Mouse (Mus musculus): ENCODE measurements around the gene Bmp5. TPM values are rescaled to one million over a fixed set of nuclear protein-coding genes. Genes with fewer than 3 reads are reported as not detected.

Bmp5 gene
- polyA plus RNA-seq, 1 experiment from 2014 or later = 8.4 TPM

DNA sequence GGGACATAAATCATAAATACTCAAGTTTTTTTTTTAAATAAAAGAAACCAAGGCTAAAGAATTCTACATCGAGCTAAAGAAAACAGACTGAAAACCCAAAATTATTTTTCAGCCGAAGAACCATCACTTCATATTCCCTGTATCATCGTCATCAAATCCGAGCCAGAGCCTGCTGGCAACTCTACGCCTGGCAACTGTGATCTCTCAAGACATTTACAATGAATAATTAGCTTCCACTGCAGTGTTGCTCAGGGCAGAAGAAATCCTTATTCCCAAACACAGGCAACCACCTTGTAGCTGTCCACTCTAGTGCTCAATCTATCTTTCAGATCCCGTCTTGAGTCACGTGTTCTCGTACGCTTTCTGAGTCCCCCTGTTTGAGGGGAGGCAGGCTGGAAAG lies 126.1 kb downstream of the Bmp5 start:
- no peak for ATAC-seq (ENCODE audit: insufficient number of reproducible peaks, insufficient read depth, low FRiP score, low TSS enrichment, low read depth)
- Histone ChIP-seq H3K36me3 (no peaks in the 10 kb centered on the region), H3K27me3 (no peaks in the 10 kb centered on the region), H3K4me3 (replicated peaks) (no peak overlapping the region), H3K4me1 (replicated peaks) (peaks cover 4% of the 10 kb centered on the region), H3K9me3 (no peaks in the 10 kb centered on the region), H3K27ac (no peak overlapping the region), H3K9ac (replicated peaks) (no peak overlapping the region), H3K4me2 (no peak overlapping the region)
- 55% methylated on average over 9 of the region's 9 CpGs for WGBS

DNA sequence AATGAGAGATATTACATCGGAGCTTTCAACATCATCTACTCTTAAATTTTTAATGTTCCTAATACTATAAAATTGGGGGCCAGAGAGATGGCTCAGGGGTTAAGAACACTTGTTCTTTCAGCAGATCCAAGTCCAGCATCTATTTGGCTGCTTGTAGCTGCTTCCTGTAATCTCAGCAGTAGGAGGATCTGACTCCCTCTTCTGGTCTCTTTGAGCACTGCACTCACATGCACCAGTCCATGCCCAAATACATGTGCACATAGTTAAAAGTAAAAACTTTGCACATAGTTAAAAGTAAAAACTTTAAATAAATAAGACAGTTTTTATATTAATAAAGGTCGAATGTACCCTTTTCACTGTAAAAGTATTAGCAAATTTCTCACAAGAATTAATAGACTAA lies 130.3 kb downstream of the Bmp5 start:
- no peak for ATAC-seq (ENCODE audit: insufficient number of reproducible peaks, insufficient read depth, low FRiP score, low TSS enrichment, low read depth)
- no peaks in the 10 kb centered on the region for H3K9me3 ChIP-seq
- H3K4me1 ChIP-seq (replicated peaks) = peaks cover 6% of the 10 kb centered on the region; the same call in 1 of the 2 replicates
- H3K4me2 ChIP-seq = no peak overlapping the region
- H3K4me3 ChIP-seq (replicated peaks) = no peak overlapping the region
- H3K36me3 ChIP-seq = no peaks in the 10 kb centered on the region
- H3K9ac ChIP-seq (replicated peaks) = no peak overlapping the region
- H3K27ac ChIP-seq = no peak overlapping the region
- H3K27me3 ChIP-seq = no peaks in the 10 kb centered on the region
- whole genome bisulfite sequencing = 43% methylated on average over 2 of the region's 2 CpGs

DNA sequence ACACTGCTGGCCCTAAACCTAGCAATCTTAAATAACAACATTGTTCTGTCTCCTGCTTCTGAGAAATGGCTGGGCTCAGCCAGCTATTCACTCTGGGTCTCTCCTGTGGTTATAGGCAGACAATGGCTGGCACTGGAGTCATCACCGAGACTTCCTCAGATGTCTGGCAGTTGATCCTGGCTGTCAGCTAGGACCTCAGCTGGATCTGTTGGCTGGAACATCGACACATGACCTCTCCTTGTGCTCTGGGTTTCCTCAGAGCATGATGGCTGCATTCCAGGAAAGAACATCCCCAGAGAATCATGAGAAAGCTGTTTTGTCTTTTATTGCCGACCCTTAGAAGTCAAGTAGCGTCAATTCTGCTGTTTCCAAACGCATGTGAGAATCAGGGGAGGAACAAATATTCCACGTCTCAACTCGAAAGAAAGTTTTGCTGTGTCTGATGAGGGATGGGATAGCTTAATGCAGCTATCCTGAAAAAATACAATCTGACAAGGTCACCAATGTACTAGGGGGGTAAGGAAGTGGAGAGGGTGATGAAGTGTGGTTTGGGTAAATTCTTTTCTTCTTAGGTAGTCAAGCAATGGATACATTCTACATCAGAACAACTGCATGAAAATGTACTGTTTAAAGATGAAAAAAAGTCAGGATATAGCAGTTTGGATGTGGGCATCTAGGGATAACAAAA lies 135.1 kb downstream of the Bmp5 start:
- Histone ChIP-seq H3K27ac (no peak overlapping the region), H3K9me3 (no peaks in the 10 kb centered on the region), H3K9ac (replicated peaks) (no peak overlapping the region), H3K4me2 (no peak overlapping the region), H3K4me1 (replicated peaks) (peaks cover 15% of the 10 kb centered on the region), H3K36me3 (no peaks in the 10 kb centered on the region), H3K4me3 (replicated peaks) (no peak overlapping the region), H3K27me3 (no peaks in the 10 kb centered on the region)
- 34% methylated on average over 7 of the region's 7 CpGs for WGBS
- ATAC-seq (ENCODE audit: insufficient number of reproducible peaks, insufficient read depth, low FRiP score, low TSS enrichment, low read depth) = no peak

DNA sequence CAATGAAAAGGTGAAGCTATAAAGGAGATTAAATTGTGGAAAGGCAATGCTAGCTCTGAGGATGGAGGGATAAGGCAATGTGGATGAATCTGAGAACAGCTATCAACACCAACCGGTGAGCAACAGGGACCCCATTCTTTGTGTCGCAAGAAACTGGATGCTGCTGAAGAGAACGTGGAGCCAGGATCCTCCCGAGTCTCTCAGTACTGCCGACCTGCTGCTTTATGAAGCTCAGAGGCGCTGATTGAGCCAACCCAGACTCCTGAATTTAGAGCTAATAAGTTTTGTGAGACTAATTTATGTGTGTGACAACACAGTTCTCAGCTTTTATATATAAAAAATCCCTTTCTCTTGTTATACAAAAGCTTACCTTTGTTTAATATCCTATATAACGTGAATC lies 136.4 kb downstream of the Bmp5 start:
- no peak for ATAC-seq (ENCODE audit: insufficient number of reproducible peaks, insufficient read depth, low FRiP score, low TSS enrichment, low read depth)
- WGBS = 35% methylated on average over 7 of the region's 7 CpGs
- no peak overlapping the region for H3K9ac ChIP-seq (replicated peaks)
- H3K4me3 ChIP-seq (replicated peaks) = no peak overlapping the region
- no peak overlapping the region for H3K27ac ChIP-seq
- no peak overlapping the region for H3K4me2 ChIP-seq
- H3K4me1 ChIP-seq (replicated peaks) = peaks cover 20% of the 10 kb centered on the region
- H3K36me3 ChIP-seq = no peaks in the 10 kb centered on the region
- no peaks in the 10 kb centered on the region for H3K27me3 ChIP-seq
- H3K9me3 ChIP-seq = no peaks in the 10 kb centered on the region

DNA sequence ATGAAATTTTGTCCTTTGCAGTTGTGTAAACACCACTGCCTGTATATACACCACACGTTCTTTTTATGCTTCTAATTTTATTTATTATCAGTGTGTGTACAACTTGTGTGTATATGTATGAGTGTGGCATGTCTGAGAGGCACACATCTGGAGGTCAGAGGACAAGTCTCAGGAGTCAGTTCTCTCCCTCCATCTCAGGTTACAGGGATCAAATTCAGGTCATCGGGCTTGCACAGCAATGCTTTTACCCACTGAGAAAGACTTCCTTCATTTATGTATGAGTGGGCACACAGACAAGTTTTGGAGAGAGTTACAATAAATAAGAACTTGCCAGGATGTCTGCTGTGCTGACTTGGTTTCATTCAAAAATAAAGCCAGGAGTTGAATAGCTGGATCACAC lies 140.9 kb downstream of the Bmp5 start:
- peaks cover 11% of the 10 kb centered on the region for H3K4me1 ChIP-seq (replicated peaks)
- H3K9ac ChIP-seq (replicated peaks) = no peak overlapping the region
- H3K4me3 ChIP-seq (replicated peaks) = no peak overlapping the region
- no peak for ATAC-seq (ENCODE audit: insufficient number of reproducible peaks, insufficient read depth, low FRiP score, low TSS enrichment, low read depth)
- H3K27me3 ChIP-seq = no peaks in the 10 kb centered on the region
- H3K36me3 ChIP-seq = no peaks in the 10 kb centered on the region
- no peak overlapping the region for H3K4me2 ChIP-seq
- no peaks in the 10 kb centered on the region for H3K9me3 ChIP-seq
- no peak overlapping the region for H3K27ac ChIP-seq
- 12% methylated on average over 2 of the region's 2 CpGs for WGBS

DNA sequence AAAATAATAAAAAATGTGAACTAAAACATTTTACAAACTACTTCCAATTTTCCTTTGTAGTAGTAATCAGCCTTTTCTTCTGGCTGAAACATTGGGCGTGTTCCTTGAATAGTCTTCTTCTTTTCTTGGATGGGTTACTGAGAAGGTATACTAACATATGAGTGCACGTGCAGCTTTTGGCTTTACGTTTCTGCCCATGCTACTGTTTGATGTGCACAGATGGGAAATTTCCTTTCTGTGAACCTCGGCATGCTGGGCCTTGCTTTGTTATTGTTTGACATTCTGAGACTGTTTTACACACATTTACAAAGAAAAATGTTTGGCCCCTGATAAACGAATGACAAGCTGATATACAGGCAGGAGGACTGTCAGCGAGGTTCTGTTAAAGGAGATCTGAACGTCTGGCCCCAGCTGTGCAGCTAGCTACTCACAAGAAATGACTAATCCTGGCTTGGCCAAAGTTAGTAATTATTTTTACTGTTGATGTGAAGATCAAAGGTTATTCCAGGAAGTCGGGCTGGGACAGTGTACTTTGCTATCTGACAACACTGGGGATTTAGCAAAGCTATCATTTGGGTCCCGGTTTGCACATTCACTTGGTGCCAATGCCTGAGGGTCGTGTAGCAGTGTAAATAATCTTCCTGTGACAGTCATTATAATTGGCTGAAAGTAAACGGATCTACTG lies 152.2 kb downstream of the Bmp5 start:
- no peaks in the 10 kb centered on the region for H3K36me3 ChIP-seq
- H3K9me3 ChIP-seq = no peaks in the 10 kb centered on the region
- no peaks in the 10 kb centered on the region for H3K27me3 ChIP-seq
- no peak overlapping the region for H3K27ac ChIP-seq
- H3K9ac ChIP-seq (replicated peaks) = no peak overlapping the region
- H3K4me3 ChIP-seq (replicated peaks) = no peak overlapping the region
- ATAC-seq (ENCODE audit: insufficient number of reproducible peaks, insufficient read depth, low FRiP score, low TSS enrichment, low read depth) = no peak
- H3K4me2 ChIP-seq = no peak overlapping the region
- 30% methylated on average over 11 of the region's 11 CpGs for WGBS
- H3K4me1 ChIP-seq (replicated peaks) = no peaks in the 10 kb centered on the region

DNA sequence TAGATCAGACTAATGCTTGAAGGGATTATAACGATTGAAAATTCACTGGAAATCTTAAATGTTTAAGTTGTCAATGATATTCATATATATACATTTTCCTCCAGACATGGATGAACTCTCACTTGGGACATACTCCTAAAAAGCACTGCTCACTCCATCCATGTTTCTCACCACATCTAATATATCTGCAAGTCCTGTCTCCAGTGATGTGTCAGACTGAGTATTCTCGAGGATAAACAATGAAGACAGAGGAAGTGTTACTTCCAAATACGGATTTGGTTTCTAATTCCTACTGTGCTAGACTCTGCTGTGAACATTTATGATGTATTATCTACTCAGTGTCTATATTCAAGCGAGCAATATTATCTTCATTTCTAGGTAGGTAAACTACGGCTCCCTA lies 152.9 kb downstream of the Bmp5 start:
- Histone ChIP-seq H3K27ac (no peak overlapping the region), H3K4me1 (replicated peaks) (no peaks in the 10 kb centered on the region), H3K4me3 (replicated peaks) (no peak overlapping the region), H3K36me3 (no peaks in the 10 kb centered on the region), H3K9ac (replicated peaks) (no peak overlapping the region), H3K4me2 (no peak overlapping the region), H3K9me3 (no peaks in the 10 kb centered on the region), H3K27me3 (no peaks in the 10 kb centered on the region)
- no peak for ATAC-seq (ENCODE audit: insufficient number of reproducible peaks, insufficient read depth, low FRiP score, low TSS enrichment, low read depth)
- WGBS = 80% methylated on average over 5 of the region's 5 CpGs

DNA sequence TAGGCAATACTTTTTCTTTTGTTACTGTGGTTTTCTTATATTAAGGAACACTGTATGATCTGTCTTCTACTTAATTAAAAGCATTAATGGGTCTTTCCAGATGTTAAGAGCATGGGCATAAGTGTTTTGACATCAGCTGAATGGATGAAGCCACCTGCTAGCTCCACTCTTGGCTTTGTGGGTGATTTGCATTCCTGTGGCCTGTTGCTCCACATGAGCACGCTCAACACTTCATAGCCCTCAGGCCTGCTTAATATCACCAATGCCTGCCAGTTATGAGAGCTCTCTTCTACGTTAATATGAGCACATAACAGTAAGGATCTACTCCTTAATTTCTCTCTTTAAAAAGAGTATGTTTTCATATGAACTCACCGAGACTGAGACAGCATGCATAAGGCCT lies 169.5 kb downstream of the Bmp5 start:
- Histone ChIP-seq H3K4me3 (replicated peaks) (no peak overlapping the region), H3K9ac (replicated peaks) (no peak overlapping the region), H3K9me3 (no peaks in the 10 kb centered on the region), H3K4me2 (no peak overlapping the region), H3K36me3 (no peaks in the 10 kb centered on the region), H3K27ac (no peak overlapping the region), H3K27me3 (no peaks in the 10 kb centered on the region), H3K4me1 (replicated peaks) (no peaks in the 10 kb centered on the region)
- ATAC-seq (ENCODE audit: insufficient number of reproducible peaks, insufficient read depth, low FRiP score, low TSS enrichment, low read depth) = no peak
- WGBS = 59% methylated on average over 3 of the region's 3 CpGs

Small RNAs within 50 kb of the gene (microRNA-seq; reads per million reads assigned to microRNA genes)
- gene Gm44355 = not detected

Other genes with a start within 250 kb of the Bmp5 start
- 90.8 and 95.9 TPM in 2 replicates for gene Tmod3, start 215.7 kb upstream of the Bmp5 start, polyA plus RNA-seq (2016; fragmentation: Nextera tagmentation; extraction: Ambion mirVana)
- 26.7 and 27.3 TPM in 2 replicates for gene Tmod2, start 164.0 kb upstream of the Bmp5 start, polyA plus RNA-seq (2016; fragmentation: Nextera tagmentation; extraction: Ambion mirVana)
- gene Lysmd2, start 149.6 kb upstream of the Bmp5 start, polyA plus RNA-seq (2016; fragmentation: Nextera tagmentation; extraction: Ambion mirVana) = 22.0 and 25.8 TPM in 2 replicates
- gene Scg3, start 91.3 kb upstream of the Bmp5 start, polyA plus RNA-seq (2016; fragmentation: Nextera tagmentation; extraction: Ambion mirVana) = 0.13 and 0.78 TPM in 2 replicates
- gene Hmgcll1, start 239.5 kb downstream of the Bmp5 start, polyA plus RNA-seq (2016; fragmentation: Nextera tagmentation; extraction: Ambion mirVana) = 5.3 and 6.7 TPM in 2 replicates

All from limb, embryonic 12.5 days (tissue).